Mouse (Mus musculus): ENCODE measurements around the gene Rpgrip1l. TPM values are rescaled to one million over a fixed set of nuclear protein-coding genes. Genes with fewer than 3 reads are reported as not detected.

Gene Rpgrip1l
- polyA plus RNA-seq, 1 experiment from 2014 or later: 14.7 TPM

DNA sequence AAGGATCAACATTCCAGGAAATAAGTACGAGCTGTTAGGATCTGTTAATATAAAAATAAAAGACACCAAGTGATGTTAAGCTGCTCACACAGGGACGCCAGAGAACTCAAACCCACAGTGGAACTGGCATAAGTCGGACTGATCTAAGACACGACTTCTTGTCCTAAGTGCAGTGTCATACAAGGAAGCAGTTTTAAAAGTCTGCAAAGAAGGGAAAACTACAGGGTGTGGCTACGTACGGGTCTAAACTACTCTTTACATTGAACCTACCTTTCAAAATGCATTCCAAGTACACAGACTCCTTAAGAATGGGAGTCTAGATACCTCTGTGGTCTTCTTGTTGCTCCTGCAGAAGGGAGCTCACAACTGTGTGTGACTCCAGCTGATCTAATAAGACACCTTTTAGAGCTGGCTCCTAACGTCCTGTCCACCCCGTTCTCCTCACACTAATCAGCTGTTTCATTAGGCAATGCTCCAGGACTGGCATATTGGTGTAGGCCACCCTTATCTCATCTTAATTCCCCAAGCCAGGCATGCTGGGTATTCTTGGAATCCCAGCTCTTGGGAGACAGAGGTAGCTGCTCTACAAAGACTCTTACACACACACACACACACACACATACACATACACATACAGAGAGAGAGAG lies 71.1 kb downstream of the Rpgrip1l start:
- H3K4me2 ChIP-seq (ENCODE audit: low read length): no peak overlapping the region
- ATAC-seq: no peak
- no peak for DNase-seq (ENCODE audit: low spot score)
- H3K9ac ChIP-seq (ENCODE audit: low read length): no peak overlapping the region
- no peak overlapping the region for H3K4me3 ChIP-seq (ENCODE audit: low read depth, low read length)
- no peaks in the 10 kb centered on the region for H3K36me3 ChIP-seq (ENCODE audit: control insufficient read depth, insufficient read depth, low read length)
- H3K27ac ChIP-seq (ENCODE audit: low read depth, low read length): no peak overlapping the region
- 36% methylated on average over 8 of the region's 8 CpGs for WGBS
- peaks cover 2% of the 10 kb centered on the region for H3K4me1 ChIP-seq (ENCODE audit: control insufficient read depth, insufficient read depth, low read length)
- no peaks in the 10 kb centered on the region for H3K9me3 ChIP-seq (replicated peaks; ENCODE audit: control insufficient read depth, low read length)
- no peaks in the 10 kb centered on the region for H3K27me3 ChIP-seq (replicated peaks; ENCODE audit: control insufficient read depth, insufficient read depth, low read length)

GRCm38 (mm10) chr8:91241371-91241770 lies 71.7 kb downstream of the Rpgrip1l start:
- ATAC-seq (no peak), DNase-seq (ENCODE audit: low spot score) (peak; percentile 48)
- H3K27ac ChIP-seq (ENCODE audit: low read depth, low read length): no peak overlapping the region
- H3K4me2 ChIP-seq (ENCODE audit: low read length): no peak overlapping the region
- H3K4me1 ChIP-seq (ENCODE audit: control insufficient read depth, insufficient read depth, low read length): peaks cover 2% of the 10 kb centered on the region
- 10% methylated on average over 5 of the region's 5 CpGs for WGBS
- no peak overlapping the region for H3K9ac ChIP-seq (ENCODE audit: low read length)
- H3K9me3 ChIP-seq (replicated peaks; ENCODE audit: control insufficient read depth, low read length): no peaks in the 10 kb centered on the region
- H3K27me3 ChIP-seq (replicated peaks; ENCODE audit: control insufficient read depth, insufficient read depth, low read length): no peaks in the 10 kb centered on the region
- no peaks in the 10 kb centered on the region for H3K36me3 ChIP-seq (ENCODE audit: control insufficient read depth, insufficient read depth, low read length)
- H3K4me3 ChIP-seq (ENCODE audit: low read depth, low read length): no peak overlapping the region

DNA sequence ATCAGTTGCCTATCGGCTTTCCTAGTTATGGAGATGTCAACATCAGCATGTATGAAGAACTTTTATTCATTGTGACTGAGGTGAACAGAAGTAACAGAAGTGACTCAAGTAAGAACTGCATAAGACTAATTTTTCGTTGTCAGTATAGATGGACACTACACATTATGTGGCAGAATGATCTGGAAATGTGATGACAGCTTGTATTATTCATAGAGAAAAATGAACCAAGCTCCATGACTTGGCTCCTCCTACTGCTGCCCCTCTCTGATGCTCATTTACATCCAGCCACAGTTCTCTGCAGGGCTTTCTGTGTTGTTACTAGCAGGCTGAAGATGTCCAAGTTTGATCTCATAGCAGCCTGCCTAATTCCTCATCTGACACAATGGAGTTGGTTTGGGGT lies 75.9 kb downstream of the Rpgrip1l start:
- 89% methylated on average over 2 of the region's 2 CpGs for WGBS
- DNase-seq (ENCODE audit: low spot score) (no peak), ATAC-seq (no peak)
- H3K4me1 ChIP-seq (ENCODE audit: control insufficient read depth, insufficient read depth, low read length): peaks cover 1% of the 10 kb centered on the region
- H3K9me3 ChIP-seq (replicated peaks; ENCODE audit: control insufficient read depth, low read length): no peaks in the 10 kb centered on the region
- H3K4me2 ChIP-seq (ENCODE audit: low read length): no peak overlapping the region
- no peak overlapping the region for H3K9ac ChIP-seq (ENCODE audit: low read length)
- H3K27me3 ChIP-seq (replicated peaks; ENCODE audit: control insufficient read depth, insufficient read depth, low read length): no peaks in the 10 kb centered on the region
- H3K27ac ChIP-seq (ENCODE audit: low read depth, low read length): no peak overlapping the region
- no peaks in the 10 kb centered on the region for H3K36me3 ChIP-seq (ENCODE audit: control insufficient read depth, insufficient read depth, low read length)
- H3K4me3 ChIP-seq (ENCODE audit: low read depth, low read length): no peak overlapping the region

DNA sequence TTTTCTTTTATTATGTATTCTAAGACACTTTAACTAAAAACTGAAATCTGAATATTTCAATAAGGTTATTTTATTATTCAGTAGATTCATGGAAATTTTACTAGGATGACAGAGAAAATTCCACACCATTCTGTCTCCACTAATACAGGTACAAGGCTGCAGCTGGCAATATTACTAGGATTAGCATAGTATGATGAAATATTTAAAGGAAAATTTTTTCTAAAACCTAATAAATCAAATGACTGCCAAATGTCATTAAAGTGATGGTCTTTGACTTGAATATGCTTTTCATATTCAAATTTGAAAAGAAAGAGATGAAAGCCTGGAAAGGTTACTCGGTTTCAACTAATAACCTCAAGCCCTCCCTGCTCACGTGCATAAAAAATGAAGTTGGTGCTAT lies 79.0 kb downstream of the Rpgrip1l start:
- Histone ChIP-seq H3K9me3 (replicated peaks; ENCODE audit: control insufficient read depth, low read length) (no peaks in the 10 kb centered on the region), H3K4me1 (ENCODE audit: control insufficient read depth, insufficient read depth, low read length) (no peaks in the 10 kb centered on the region), H3K9ac (ENCODE audit: low read length) (no peak overlapping the region), H3K27me3 (replicated peaks; ENCODE audit: control insufficient read depth, insufficient read depth, low read length) (no peaks in the 10 kb centered on the region), H3K27ac (ENCODE audit: low read depth, low read length) (no peak overlapping the region), H3K4me2 (ENCODE audit: low read length) (no peak overlapping the region), H3K4me3 (ENCODE audit: low read depth, low read length) (no peak overlapping the region), H3K36me3 (ENCODE audit: control insufficient read depth, insufficient read depth, low read length) (no peaks in the 10 kb centered on the region)
- 60% methylated on average over 2 of the region's 2 CpGs for WGBS
- ATAC-seq (no peak), DNase-seq (ENCODE audit: low spot score) (no peak)

DNA sequence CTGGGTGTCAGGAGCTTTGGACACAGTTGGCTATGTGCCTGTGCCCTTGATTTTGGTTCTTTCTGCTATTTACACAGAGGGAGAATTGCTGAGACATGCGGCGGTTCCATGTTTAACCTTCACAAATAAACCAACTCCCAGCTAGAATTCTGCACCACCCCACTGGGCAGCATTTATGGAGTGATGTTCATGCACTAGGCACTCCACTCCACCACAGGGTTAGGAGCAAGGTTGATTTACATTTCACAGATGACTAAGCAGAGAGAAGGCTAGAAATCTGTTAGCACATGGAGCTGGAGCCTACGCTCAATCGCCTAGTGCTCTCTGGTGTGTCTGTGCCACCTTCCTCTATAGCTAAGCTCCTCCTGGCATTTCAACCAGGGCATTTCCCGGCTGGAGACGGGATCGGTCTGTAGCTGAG lies 85.6 kb downstream of the Rpgrip1l start:
- no peak for DNase-seq (ENCODE audit: low spot score)
- no peak for ATAC-seq
- Histone ChIP-seq H3K9ac (ENCODE audit: low read length) (no peak overlapping the region), H3K27ac (ENCODE audit: low read depth, low read length) (no peak overlapping the region), H3K36me3 (ENCODE audit: control insufficient read depth, insufficient read depth, low read length) (0 out of 2 replicates have a peak, but pooled peaks cover 3% of the 10 kb centered on the region), H3K9me3 (replicated peaks; ENCODE audit: control insufficient read depth, low read length) (no peaks in the 10 kb centered on the region), H3K4me3 (ENCODE audit: low read depth, low read length) (no peak overlapping the region), H3K27me3 (replicated peaks; ENCODE audit: control insufficient read depth, insufficient read depth, low read length) (no peaks in the 10 kb centered on the region), H3K4me2 (ENCODE audit: low read length) (no peak overlapping the region), H3K4me1 (ENCODE audit: control insufficient read depth, insufficient read depth, low read length) (no peaks in the 10 kb centered on the region)
- 93% methylated on average over 7 of the region's 7 CpGs for WGBS

- Histone ChIP-seq H3K27me3 (replicated peaks; ENCODE audit: control insufficient read depth, insufficient read depth, low read length) (no peaks in the 10 kb centered on the region), H3K4me2 (ENCODE audit: low read length) (no peak overlapping the region), H3K4me1 (ENCODE audit: control insufficient read depth, insufficient read depth, low read length) (no peaks in the 10 kb centered on the region), H3K27ac (ENCODE audit: low read depth, low read length) (no peak overlapping the region), H3K9me3 (replicated peaks; ENCODE audit: control insufficient read depth, low read length) (no peaks in the 10 kb centered on the region), H3K4me3 (ENCODE audit: low read depth, low read length) (no peak overlapping the region), H3K9ac (ENCODE audit: low read length) (no peak overlapping the region), H3K36me3 (ENCODE audit: control insufficient read depth, insufficient read depth, low read length) (0 out of 2 replicates have a peak, but pooled peaks cover 3% of the 10 kb centered on the region)
- WGBS: 85% methylated on average over 7 of the region's 7 CpGs
- DNase-seq (ENCODE audit: low spot score) (no peak), ATAC-seq (no peak)
These were observed 88.8 kb downstream of the Rpgrip1l start for GRCm38 (mm10) chr8:91224227-91224626.

GRCm38 (mm10) chr8:91221841-91222240 lies 91.2 kb downstream of the Rpgrip1l start:
- Histone ChIP-seq H3K4me1 (ENCODE audit: control insufficient read depth, insufficient read depth, low read length) (no peaks in the 10 kb centered on the region), H3K4me2 (ENCODE audit: low read length) (no peak overlapping the region), H3K27me3 (replicated peaks; ENCODE audit: control insufficient read depth, insufficient read depth, low read length) (no peaks in the 10 kb centered on the region), H3K36me3 (ENCODE audit: control insufficient read depth, insufficient read depth, low read length) (0 out of 2 replicates have a peak, but pooled peaks cover 3% of the 10 kb centered on the region), H3K27ac (ENCODE audit: low read depth, low read length) (no peak overlapping the region), H3K9me3 (replicated peaks; ENCODE audit: control insufficient read depth, low read length) (no peaks in the 10 kb centered on the region), H3K4me3 (ENCODE audit: low read depth, low read length) (no peak overlapping the region), H3K9ac (ENCODE audit: low read length) (no peak overlapping the region)
- 92% methylated on average over 2 of the region's 2 CpGs for WGBS
- DNase-seq (ENCODE audit: low spot score): no peak
- ATAC-seq: no peak

DNA sequence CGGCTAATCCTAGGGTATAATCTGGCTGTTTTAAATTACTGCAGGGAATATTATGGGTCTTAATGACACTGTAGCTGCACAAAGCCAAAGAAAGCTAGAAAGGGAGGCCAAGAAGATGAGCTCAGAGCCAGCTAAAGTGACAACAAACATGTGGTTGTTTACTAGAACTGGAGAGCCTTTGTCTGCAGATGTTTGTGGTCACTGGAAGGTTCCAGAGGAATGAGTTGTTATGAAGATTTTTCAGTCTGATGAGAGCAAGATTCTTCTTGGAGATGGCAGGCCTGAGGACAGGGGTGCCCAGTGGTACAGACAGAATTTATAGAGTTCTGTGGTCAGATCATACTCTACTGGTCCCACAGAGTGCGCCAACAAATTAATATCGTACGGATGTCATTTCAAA lies 94.8 kb downstream of the Rpgrip1l start:
- 81% methylated on average over 4 of the region's 4 CpGs for WGBS
- Histone ChIP-seq H3K4me2 (ENCODE audit: low read length) (no peak overlapping the region), H3K27me3 (replicated peaks; ENCODE audit: control insufficient read depth, insufficient read depth, low read length) (no peaks in the 10 kb centered on the region), H3K27ac (ENCODE audit: low read depth, low read length) (no peak overlapping the region), H3K9ac (ENCODE audit: low read length) (no peak overlapping the region), H3K4me1 (ENCODE audit: control insufficient read depth, insufficient read depth, low read length) (no peaks in the 10 kb centered on the region), H3K36me3 (ENCODE audit: control insufficient read depth, insufficient read depth, low read length) (no peaks in the 10 kb centered on the region), H3K4me3 (ENCODE audit: low read depth, low read length) (no peak overlapping the region), H3K9me3 (replicated peaks; ENCODE audit: control insufficient read depth, low read length) (no peaks in the 10 kb centered on the region)
- DNase-seq (ENCODE audit: low spot score) (no peak), ATAC-seq (no peak)

GRCm38 (mm10) chr8:91217062-91217905 lies 95.8 kb downstream of the Rpgrip1l start:
- no peak for DNase-seq (ENCODE audit: low spot score)
- no peaks in the 10 kb centered on the region for H3K27me3 ChIP-seq (replicated peaks; ENCODE audit: control insufficient read depth, insufficient read depth, low read length)
- no peaks in the 10 kb centered on the region for H3K9me3 ChIP-seq (replicated peaks; ENCODE audit: control insufficient read depth, low read length)
- no peaks in the 10 kb centered on the region for H3K36me3 ChIP-seq (ENCODE audit: control insufficient read depth, insufficient read depth, low read length)
- H3K4me3 ChIP-seq (ENCODE audit: low read depth, low read length): no peak overlapping the region
- WGBS: 92% methylated on average over 5 of the region's 5 CpGs
- ATAC-seq: no peak
- no peak overlapping the region for H3K9ac ChIP-seq (ENCODE audit: low read length)
- H3K27ac ChIP-seq (ENCODE audit: low read depth, low read length): no peak overlapping the region
- H3K4me1 ChIP-seq (ENCODE audit: control insufficient read depth, insufficient read depth, low read length): no peaks in the 10 kb centered on the region
- H3K4me2 ChIP-seq (ENCODE audit: low read length): no peak overlapping the region
